Mouse (Mus musculus): ENCODE measurements at regions not wholly inside any gene's neighbourhood (a gene's known extent, or its start where the extent isn't known, plus 50 kb on each side); places are given as distances from the start of the nearest gene placed in this dataset.

- no peak for TF ChIP-seq POLR2A (IDR thresholded peaks at IDR 0.05; ENCODE audit: low read depth, low read length)
- TF ChIP-seq USF2 (conservative IDR thresholded peaks at IDR 0.05; ENCODE audit: low read depth, low read length): no peak
- TF ChIP-seq CTCF (conservative IDR thresholded peaks at IDR 0.05 in 1 of 2, IDR thresholded peaks at IDR 0.05 in 1 of 2; ENCODE audit: low read depth in 2 of 2, low read length in 2 of 2): no peak
- no peak for TF ChIP-seq USF1 (IDR thresholded peaks at IDR 0.05; ENCODE audit: low read depth, low read length)
- TF ChIP-seq ZNF384 (IDR thresholded peaks at IDR 0.05; ENCODE audit: low read depth, low read length): no peak
- TF ChIP-seq EP300 (IDR thresholded peaks at IDR 0.05; ENCODE audit: low read length): no peak
- no peak for TF ChIP-seq MAFK (IDR thresholded peaks at IDR 0.05; ENCODE audit: insufficient replicate concordance, low read length)
- no peak for TF ChIP-seq CHD2 (IDR thresholded peaks at IDR 0.05; ENCODE audit: low read length)
Observed at GRCm38 (mm10) chr4:127675745-127676315, 294.9 kb downstream of the CK137956 start.

All from CH12.LX (cell line).